Mouse (Mus musculus): ENCODE data around the gene Lce1k. TPM values are rescaled to one million over a fixed set of nuclear protein-coding genes. Genes with fewer than 3 reads are reported as not detected.
A peak's percentile ranks its signal among the peaks of the same experiment; 100 is the strongest.

The Lce1k gene
- polyA plus RNA-seq, 1 experiment from 2014 or later: not detected

- Histone ChIP-seq H3K4me2 (replicated peaks; ENCODE audit: low read depth, low read length) (no peak within 1 kb of the TSS), H3K9ac (replicated peaks; ENCODE audit: low read depth) (no peak within 1 kb of the TSS), H3K9me3 (ENCODE audit: low read length) (no peaks in the 10 kb centered on the region), H3K27me3 (replicated peaks; ENCODE audit: insufficient read depth, low read length) (no peaks in the 10 kb centered on the region), H3K4me3 (ENCODE audit: low read depth, low read length) (no peak within 1 kb of the TSS), H3K36me3 (ENCODE audit: insufficient read depth, low read length) (no peaks in the 10 kb centered on the region), H3K27ac (ENCODE audit: low read length) (no peak within 1 kb of the TSS), H3K4me1 (ENCODE audit: insufficient read depth, low read depth, low read length) (no peaks in the 10 kb centered on the region)
- TF ChIP-seq CTCF (IDR thresholded peaks at IDR 0.05) (no peak), EP300 (IDR thresholded peaks at IDR 0.05) (no peak)
- DNase-seq (ENCODE audit: low spot score): no peak
- WGBS: 73% methylated on average over 1 of the region's 1 CpGs
- ATAC-seq: no peak
Measured at GRCm38 (mm10) chr3:92778799-92779198, 28.9 kb downstream of the Lce1k start, which contains the start of gene Lce1i. Lce1i (minus strand) TSS chr3:92778899.

GRCm38 (mm10) chr3:92771573-92771972 is 36.1 kb downstream of the Lce1k start:
- Histone ChIP-seq H3K9ac (replicated peaks; ENCODE audit: low read depth) (no peak overlapping the region), H3K4me2 (replicated peaks; ENCODE audit: low read depth, low read length) (no peak overlapping the region), H3K27me3 (replicated peaks; ENCODE audit: insufficient read depth, low read length) (no peaks in the 10 kb centered on the region), H3K27ac (ENCODE audit: low read length) (no peak overlapping the region), H3K4me1 (ENCODE audit: insufficient read depth, low read depth, low read length) (no peaks in the 10 kb centered on the region), H3K4me3 (ENCODE audit: low read depth, low read length) (no peak overlapping the region), H3K9me3 (ENCODE audit: low read length) (no peaks in the 10 kb centered on the region), H3K36me3 (ENCODE audit: insufficient read depth, low read length) (no peaks in the 10 kb centered on the region)
- TF ChIP-seq CTCF (IDR thresholded peaks at IDR 0.05) (peak; percentile 61), EP300 (IDR thresholded peaks at IDR 0.05) (no peak)
- DNase-seq (ENCODE audit: low spot score): peak; percentile 8
- 11% methylated on average over 3 of the region's 3 CpGs for WGBS
- no peak for ATAC-seq

- 74% methylated on average over 1 of the region's 1 CpGs for WGBS
- DNase-seq (ENCODE audit: low spot score): no peak
- Histone ChIP-seq H3K9me3 (ENCODE audit: low read length) (no peaks in the 10 kb centered on the region), H3K4me2 (replicated peaks; ENCODE audit: low read depth, low read length) (no peak within 1 kb of the TSS), H3K36me3 (ENCODE audit: insufficient read depth, low read length) (no peaks in the 10 kb centered on the region), H3K27me3 (replicated peaks; ENCODE audit: insufficient read depth, low read length) (no peaks in the 10 kb centered on the region), H3K9ac (replicated peaks; ENCODE audit: low read depth) (no peak within 1 kb of the TSS), H3K27ac (ENCODE audit: low read length) (no peak within 1 kb of the TSS), H3K4me3 (ENCODE audit: low read depth, low read length) (no peak within 1 kb of the TSS), H3K4me1 (ENCODE audit: insufficient read depth, low read depth, low read length) (no peaks in the 10 kb centered on the region)
- TF ChIP-seq CTCF (IDR thresholded peaks at IDR 0.05) (no peak), EP300 (IDR thresholded peaks at IDR 0.05) (no peak)
- ATAC-seq: no peak
Measured at GRCm38 (mm10) chr3:92764965-92765364, 42.7 kb downstream of the Lce1k start, which contains the start of gene Lce1h. Lce1h (minus strand) TSS chr3:92765065.

Other genes starting within 250 kb of the Lce1k start
- gene Ivl, start 234.2 kb downstream of the Lce1k start, polyA plus RNA-seq (2015; fragmentation: Nextera tagmentation; extraction: Ambion mirVana): 2.2 and 3.4 TPM in 2 replicates
- not detected in 2 replicates for gene Smcp, start 218.9 kb downstream of the Lce1k start, polyA plus RNA-seq (2015; fragmentation: Nextera tagmentation; extraction: Ambion mirVana)
- not detected in 2 replicates for gene 2210017I01Rik, start 200.4 kb downstream of the Lce1k start, polyA plus RNA-seq (2015; fragmentation: Nextera tagmentation; extraction: Ambion mirVana)
- gene Lce6a, start 186.2 kb downstream of the Lce1k start, polyA plus RNA-seq (2015; fragmentation: Nextera tagmentation; extraction: Ambion mirVana): not detected in 2 replicates
- gene Lce1a1, start 159.6 kb downstream of the Lce1k start, polyA plus RNA-seq (2015; fragmentation: Nextera tagmentation; extraction: Ambion mirVana): 0.27 TPM in 1 of 2 replicates, not detected in the other
- not detected in 2 replicates for gene Lce1b, start 151.0 kb downstream of the Lce1k start, polyA plus RNA-seq (2015; fragmentation: Nextera tagmentation; extraction: Ambion mirVana)
- not detected in 2 replicates for gene Lce1a2, start 137.6 kb downstream of the Lce1k start, polyA plus RNA-seq (2015; fragmentation: Nextera tagmentation; extraction: Ambion mirVana)
- not detected in 2 replicates for gene Lce1c, start 128.6 kb downstream of the Lce1k start, polyA plus RNA-seq (2015; fragmentation: Nextera tagmentation; extraction: Ambion mirVana)
- not detected in 2 replicates for gene Lce1d, start 120.7 kb downstream of the Lce1k start, polyA plus RNA-seq (2015; fragmentation: Nextera tagmentation; extraction: Ambion mirVana)
- not detected in 2 replicates for gene Lce1e, start 98.8 kb downstream of the Lce1k start, polyA plus RNA-seq (2015; fragmentation: Nextera tagmentation; extraction: Ambion mirVana)
- gene Lce1f, start 87.5 kb downstream of the Lce1k start, polyA plus RNA-seq (2015; fragmentation: Nextera tagmentation; extraction: Ambion mirVana): not detected in 2 replicates
- gene Gm38119, start 68.8 kb downstream of the Lce1k start, polyA plus RNA-seq (2015; fragmentation: Nextera tagmentation; extraction: Ambion mirVana): not detected in 2 replicates
- not detected in 2 replicates for gene Lce1g, start 55.6 kb downstream of the Lce1k start, polyA plus RNA-seq (2015; fragmentation: Nextera tagmentation; extraction: Ambion mirVana)
- gene Lce1h, start 42.8 kb downstream of the Lce1k start, polyA plus RNA-seq (2015; fragmentation: Nextera tagmentation; extraction: Ambion mirVana): not detected in 2 replicates
- gene Lce1i, start 29.0 kb downstream of the Lce1k start, polyA plus RNA-seq (2015; fragmentation: Nextera tagmentation; extraction: Ambion mirVana): not detected in 2 replicates
- not detected in 2 replicates for gene Lce1j, start 17.4 kb downstream of the Lce1k start, polyA plus RNA-seq (2015; fragmentation: Nextera tagmentation; extraction: Ambion mirVana)
- gene Kprp, start 19.4 kb upstream of the Lce1k start, polyA plus RNA-seq (2015; fragmentation: Nextera tagmentation; extraction: Ambion mirVana): not detected in 2 replicates
- gene Lce1l, start 43.4 kb upstream of the Lce1k start, polyA plus RNA-seq (2015; fragmentation: Nextera tagmentation; extraction: Ambion mirVana): not detected in 2 replicates
- gene 2310050C09Rik, start 62.3 kb upstream of the Lce1k start, polyA plus RNA-seq (2015; fragmentation: Nextera tagmentation; extraction: Ambion mirVana): not detected in 2 replicates
- gene Lce3a, start 118.3 kb upstream of the Lce1k start, polyA plus RNA-seq (2015; fragmentation: Nextera tagmentation; extraction: Ambion mirVana): not detected in 2 replicates
- not detected in 2 replicates for gene Lce3b, start 125.1 kb upstream of the Lce1k start, polyA plus RNA-seq (2015; fragmentation: Nextera tagmentation; extraction: Ambion mirVana)
- gene Lce3c, start 136.6 kb upstream of the Lce1k start, polyA plus RNA-seq (2015; fragmentation: Nextera tagmentation; extraction: Ambion mirVana): not detected in 2 replicates
- not detected in 2 replicates for gene Lce3d, start 149.5 kb upstream of the Lce1k start, polyA plus RNA-seq (2015; fragmentation: Nextera tagmentation; extraction: Ambion mirVana)
- gene Lce3e, start 159.2 kb upstream of the Lce1k start, polyA plus RNA-seq (2015; fragmentation: Nextera tagmentation; extraction: Ambion mirVana): not detected in 2 replicates
- not detected in 2 replicates for gene Lce3f, start 184.3 kb upstream of the Lce1k start, polyA plus RNA-seq (2015; fragmentation: Nextera tagmentation; extraction: Ambion mirVana)
- not detected in 2 replicates for gene Crct1, start 207.8 kb upstream of the Lce1k start, polyA plus RNA-seq (2015; fragmentation: Nextera tagmentation; extraction: Ambion mirVana)
- not detected in 2 replicates for gene Lce1m, start 211.2 kb upstream of the Lce1k start, polyA plus RNA-seq (2015; fragmentation: Nextera tagmentation; extraction: Ambion mirVana)

Data from lung, postnatal 0 days (tissue).